Mouse (Mus musculus) neural tube, embryonic 11.5 days (tissue): ENCODE data around the gene Mdm2. TPM values are rescaled to one million over a fixed set of nuclear protein-coding genes. Genes with fewer than 3 reads are reported as not detected.

Experiments used
- ATAC-seq: fragments of 200-750 bp; cut with Nextera tagmentation; 2 replicates; pipeline ENCODE4 v1.8.0; 2017; ENCODE audit warnings: moderate number of reproducible peaks, mild to moderate bottlenecking, moderate TSS enrichment, moderate library complexity; ENCODE audit not compliant: insufficient read depth, low FRiP score, low TSS enrichment
- DNase-seq: peaks from one replicate; pipeline ENCODE4 v3.0.0-alpha.2; 2015; ENCODE audit warnings: low spot score
- H3K27ac ChIP-seq: fragments of 300-500 bp; sonication (generic); 2 replicates; pipeline ENCODE4 v1.5.1; 2014; ENCODE audit warnings: low read depth, mild to moderate bottlenecking, low read length
- H3K27me3 ChIP-seq: fragments of 300-500 bp; sonication (generic); 2 replicates; pipeline ENCODE4 v1.6.1; 2014; ENCODE audit warnings: mild to moderate bottlenecking, low read length, mixed read lengths; ENCODE audit not compliant: control insufficient read depth, insufficient read depth
- H3K36me3 ChIP-seq: fragments of 300-500 bp; sonication (generic); 2 replicates; pipeline ENCODE4 v1.6.1; 2014; ENCODE audit warnings: mild to moderate bottlenecking, low read length, moderate library complexity, mixed read lengths; ENCODE audit not compliant: control insufficient read depth, insufficient read depth
- H3K4me1 ChIP-seq: fragments of 300-500 bp; sonication (generic); 2 replicates; pipeline ENCODE4 v1.6.1; 2014; ENCODE audit warnings: low read length, mixed read lengths; ENCODE audit not compliant: control insufficient read depth, insufficient read depth
- H3K4me2 ChIP-seq: fragments of 300-500 bp; sonication (generic); 2 replicates; pipeline ENCODE4 v1.6.1; 2014; ENCODE audit warnings: low read depth, mild to moderate bottlenecking, moderate library complexity
- H3K4me3 ChIP-seq: fragments of 300-500 bp; sonication (generic); 2 replicates; pipeline ENCODE4 v1.5.1; 2014; ENCODE audit warnings: low read depth, low read length
- H3K9ac ChIP-seq: fragments of 300-500 bp; sonication (generic); 2 replicates; pipeline ENCODE4 v1.6.1; 2014; ENCODE audit warnings: mild to moderate bottlenecking, low read length
- H3K9me3 ChIP-seq: fragments of 300-500 bp; sonication (generic); 2 replicates; pipeline ENCODE4 v1.6.1; 2016; ENCODE audit warnings: low read length; ENCODE audit not compliant: control insufficient read depth
- WGBS: fragments of 180-500 bp; shearing (Covaris S2); extraction: QIAGEN DNeasy Blood & Tissue Kit; methylation state at CpG from one replicate; pipeline ENCODE4 v1.1.7; 2014; 5-methylcytosine and 5-hydroxymethylcytosine counted together
- polyA plus RNA-seq: library from polyadenylated mRNA; unstranded; fragments of >200 nt; fragmentation: Nextera tagmentation; extraction: Ambion mirVana; gene quantifications from 2 replicates; pipeline ENCODE4 v1.2.1, GENCODE M21; 2014

Gene Mdm2
- polyA plus RNA-seq, 1 experiment from 2014 or later: 63.2 TPM

DNA sequence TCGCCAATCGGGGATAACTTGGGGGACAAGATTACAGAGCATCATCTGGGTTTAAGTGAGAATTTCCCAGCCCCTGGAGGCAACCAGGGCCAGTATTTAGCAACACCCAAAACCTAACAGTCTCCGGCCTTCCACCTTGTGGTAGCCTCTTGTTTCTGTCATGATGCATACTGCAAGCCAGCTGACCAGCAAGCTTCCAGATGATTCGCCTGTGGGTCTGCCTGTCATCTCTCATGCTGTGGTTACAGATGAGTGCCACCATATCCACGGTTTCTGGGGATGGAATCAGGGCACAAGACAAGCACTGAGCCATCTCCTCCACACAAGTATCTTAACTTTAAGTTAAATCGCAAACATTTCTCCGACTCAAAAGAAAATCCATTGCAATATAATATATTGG lies 23.0 kb downstream of the Mdm2 start:
- Histone ChIP-seq H3K4me3 (no peak overlapping the region), H3K27ac (no peak overlapping the region), H3K9me3 (no peaks in the 10 kb centered on the region), H3K27me3 (no peaks in the 10 kb centered on the region), H3K36me3 (peaks cover 13% of the 10 kb centered on the region), H3K4me1 (no peaks in the 10 kb centered on the region), H3K9ac (no peak overlapping the region), H3K4me2 (no peak overlapping the region)
- WGBS: 86% methylated on average over 7 of the region's 7 CpGs
- no peak for ATAC-seq
- DNase-seq: no peak

- no peak overlapping the region for H3K4me3 ChIP-seq
- no peaks in the 10 kb centered on the region for H3K9me3 ChIP-seq
- 80% methylated on average over 3 of the region's 3 CpGs for WGBS
- H3K9ac ChIP-seq: no peak overlapping the region
- H3K4me2 ChIP-seq: no peak overlapping the region
- no peaks in the 10 kb centered on the region for H3K4me1 ChIP-seq
- no peak overlapping the region for H3K27ac ChIP-seq
- ATAC-seq: no peak
- H3K36me3 ChIP-seq: peaks cover 10% of the 10 kb centered on the region
- DNase-seq: no peak
- H3K27me3 ChIP-seq: no peaks in the 10 kb centered on the region
Measured at GRCm38 (mm10) chr10:117687018-117687417, 23.5 kb downstream of the Mdm2 start.

DNA sequence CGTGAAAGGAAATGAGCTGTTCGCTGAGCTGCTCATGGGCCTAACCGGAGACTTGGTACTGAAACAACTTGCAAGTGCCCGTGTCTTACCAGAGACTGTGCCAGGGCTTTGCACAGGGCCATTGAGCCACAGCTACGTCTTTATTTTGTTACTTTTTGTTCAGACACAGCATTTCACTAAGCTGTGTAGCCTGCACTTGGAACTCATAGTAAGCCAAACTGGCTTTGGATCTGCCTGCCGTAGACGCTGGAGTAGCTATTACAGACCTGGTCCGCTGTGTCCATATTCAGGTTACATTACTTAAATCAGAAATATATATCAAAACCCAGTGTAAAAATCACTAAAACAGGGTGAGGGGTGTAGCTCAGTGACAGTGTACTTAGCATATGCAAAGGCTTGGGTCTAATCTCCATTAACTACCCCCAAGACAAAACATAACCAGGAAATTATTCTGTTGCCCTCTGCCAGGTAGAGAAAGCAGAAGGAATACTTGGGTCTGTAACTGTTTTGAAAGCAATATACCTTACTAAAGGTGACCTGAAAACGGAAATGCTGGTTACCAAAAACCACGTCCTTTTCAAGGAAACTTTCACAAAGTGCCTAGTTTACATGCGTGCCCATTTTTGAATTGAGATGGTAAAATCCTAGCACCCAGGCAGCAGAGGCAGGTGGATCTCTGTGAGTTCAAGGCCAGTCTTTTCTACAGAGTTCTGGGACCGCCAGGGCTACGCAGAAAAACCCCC lies 24.5 kb downstream of the Mdm2 start:
- peaks cover 7% of the 10 kb centered on the region for H3K36me3 ChIP-seq
- DNase-seq (no peak), ATAC-seq (no peak)
- WGBS: 95% methylated on average over 13 of the region's 13 CpGs
- H3K4me1 ChIP-seq: no peaks in the 10 kb centered on the region
- no peaks in the 10 kb centered on the region for H3K9me3 ChIP-seq
- no peak overlapping the region for H3K4me3 ChIP-seq
- no peak overlapping the region for H3K9ac ChIP-seq
- no peak overlapping the region for H3K27ac ChIP-seq
- H3K4me2 ChIP-seq: no peak overlapping the region
- H3K27me3 ChIP-seq: no peaks in the 10 kb centered on the region

DNA sequence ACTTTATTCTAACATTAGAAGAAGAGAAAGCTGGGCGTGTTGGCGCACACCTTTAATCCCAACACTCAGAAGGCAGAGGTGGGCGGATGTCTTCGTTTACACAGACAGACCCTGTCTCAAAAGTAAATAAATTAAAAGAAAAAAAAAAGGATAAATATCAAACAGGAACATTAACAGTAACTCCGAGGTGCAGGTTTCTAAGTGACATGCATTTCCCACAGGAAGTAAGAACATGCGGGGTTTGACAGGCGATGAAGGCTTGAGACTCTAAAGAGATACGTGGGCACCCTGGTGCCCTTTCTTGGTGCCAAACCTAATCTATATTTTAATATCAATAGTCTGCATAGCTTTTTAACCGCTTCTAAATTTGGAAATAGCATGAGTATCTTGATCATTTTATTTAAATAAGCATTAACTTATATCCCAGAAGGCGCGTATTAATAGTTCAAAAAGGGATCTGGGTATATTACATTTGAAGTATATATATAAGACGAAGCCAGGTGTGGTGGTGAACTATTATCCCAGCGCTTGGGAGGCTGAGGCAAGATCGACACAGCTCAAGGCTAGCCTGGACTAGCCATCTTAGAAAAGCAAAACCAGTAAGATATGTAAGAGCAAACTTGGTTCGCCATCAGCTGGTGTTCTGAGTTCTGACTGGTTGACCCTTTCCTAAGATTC lies 25.2 kb downstream of the Mdm2 start:
- DNase-seq (no peak), ATAC-seq (no peak)
- H3K4me3 ChIP-seq: no peak overlapping the region
- H3K36me3 ChIP-seq: peaks cover 7% of the 10 kb centered on the region
- H3K9me3 ChIP-seq: no peaks in the 10 kb centered on the region
- H3K27me3 ChIP-seq: no peaks in the 10 kb centered on the region
- 89% methylated on average over 15 of the region's 15 CpGs for WGBS
- H3K9ac ChIP-seq: no peak overlapping the region
- no peak overlapping the region for H3K27ac ChIP-seq
- no peak overlapping the region for H3K4me2 ChIP-seq
- no peaks in the 10 kb centered on the region for H3K4me1 ChIP-seq

GRCm38 (mm10) chr10:117684298-117685170 lies 26.0 kb downstream of the Mdm2 start:
- Histone ChIP-seq H3K27me3 (no peaks in the 10 kb centered on the region), H3K4me1 (no peaks in the 10 kb centered on the region), H3K9me3 (no peaks in the 10 kb centered on the region), H3K4me2 (no peak overlapping the region), H3K4me3 (no peak overlapping the region), H3K36me3 (peaks cover 5% of the 10 kb centered on the region; the same call in 1 of the 2 replicates), H3K9ac (no peak overlapping the region), H3K27ac (no peak overlapping the region)
- 87% methylated on average over 19 of the region's 19 CpGs for WGBS
- ATAC-seq (no peak), DNase-seq (no peak)

- Histone ChIP-seq H3K9ac (no peak overlapping the region), H3K4me3 (no peak overlapping the region), H3K4me2 (no peak overlapping the region), H3K36me3 (no peaks in the 10 kb centered on the region; the same call in 1 of the 2 replicates), H3K4me1 (no peaks in the 10 kb centered on the region), H3K27me3 (no peaks in the 10 kb centered on the region), H3K27ac (no peak overlapping the region), H3K9me3 (no peaks in the 10 kb centered on the region)
- DNase-seq: no peak
- 85% methylated on average over 9 of the region's 9 CpGs for WGBS
- ATAC-seq: no peak
Measured at GRCm38 (mm10) chr10:117683734-117684037, 26.9 kb downstream of the Mdm2 start.

- Histone ChIP-seq H3K9me3 (no peaks in the 10 kb centered on the region), H3K27me3 (no peaks in the 10 kb centered on the region), H3K4me2 (no peak overlapping the region), H3K4me1 (no peaks in the 10 kb centered on the region), H3K4me3 (no peak overlapping the region), H3K27ac (no peak overlapping the region), H3K9ac (no peak overlapping the region), H3K36me3 (no peaks in the 10 kb centered on the region)
- ATAC-seq (no peak), DNase-seq (no peak)
- 79% methylated on average over 30 of the region's 30 CpGs for WGBS
Measured at GRCm38 (mm10) chr10:117682858-117683733, 27.5 kb downstream of the Mdm2 start.
